Mouse (Mus musculus): ENCODE measurements around the gene Npat.

Gene Npat

DNA sequence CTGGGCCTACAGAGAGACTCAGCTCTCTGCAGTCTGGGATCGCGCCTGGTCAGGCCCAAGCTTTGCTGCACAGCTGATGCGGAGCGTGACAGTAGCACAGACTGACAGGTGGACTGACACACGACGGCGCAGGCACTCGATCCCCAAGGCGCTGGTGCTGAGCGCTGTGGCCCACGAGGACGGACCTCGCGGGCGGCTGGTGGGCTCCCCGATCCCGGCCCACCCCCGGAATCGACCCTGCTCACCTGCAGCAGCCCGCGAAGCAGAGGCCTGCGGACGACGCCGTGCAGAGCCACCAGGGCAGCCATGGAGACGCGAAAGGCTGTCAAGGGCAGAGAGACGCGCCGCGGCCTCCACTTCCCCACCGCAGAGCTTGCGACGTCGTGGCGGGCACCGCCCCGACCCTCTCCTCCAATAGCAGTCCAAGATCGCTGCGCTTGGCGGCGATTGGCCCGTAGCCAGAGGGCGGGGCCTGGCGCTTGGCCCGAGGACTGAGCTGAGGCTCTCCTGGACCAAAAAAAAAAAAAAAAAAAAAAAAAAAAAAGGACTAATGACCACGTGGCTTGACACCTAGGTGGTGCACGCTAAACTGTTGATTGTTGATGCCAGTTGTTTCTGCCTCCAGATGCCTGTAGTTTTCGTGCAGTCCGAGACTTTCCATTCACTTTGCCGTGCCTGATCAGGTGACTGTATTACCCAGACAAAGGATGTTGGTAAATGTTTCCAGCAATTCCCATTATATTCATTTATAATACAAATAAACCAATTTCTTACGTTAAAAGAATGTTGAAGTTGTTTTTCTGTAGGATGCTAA is 73.3 kb downstream of the Npat start, which contains the start of gene Acat1:
Gene Acat1, minus strand, starts transcription at position 415 of the 814 bp plus-strand sequence.
- peak; percentile 85 for DNase-seq (ENCODE audit: low spot score in 2 of 2)

- DNase-seq (ENCODE audit: low spot score in 2 of 2): no peak
These were observed 77.4 kb downstream of the Npat start for GRCm38 (mm10) chr9:53614286-53614685.

- DNase-seq (ENCODE audit: low spot score in 2 of 2): no peak
These were observed 78.4 kb downstream of the Npat start for GRCm38 (mm10) chr9:53615246-53615645.
